Mouse (Mus musculus) intestine, embryonic 14.5 days (tissue): ENCODE results near the gene Chid1. TPM values are rescaled to one million over a fixed set of nuclear protein-coding genes. Genes with fewer than 3 reads are reported as not detected.
A peak's percentile ranks its signal among the peaks of the same experiment; 100 is the strongest.

Experiments
- ATAC-seq: fragments of 200-750 bp; cut with Nextera tagmentation; replicated peaks from 2 replicates; pipeline ENCODE4 v1.8.0; 2017; ENCODE audit warnings: low read depth, moderate number of reproducible peaks, moderate TSS enrichment, moderate library complexity; ENCODE audit not compliant: low FRiP score, low TSS enrichment
- DNase-seq: peaks from one replicate; pipeline ENCODE4 v3.0.0-alpha.2; 2018; ENCODE audit warnings: low spot score
- H3K27ac ChIP-seq: fragments of 300-500 bp; sonication (generic); 2 replicates; pipeline ENCODE4 v1.5.1; 2014; ENCODE audit warnings: low read depth, mild to moderate bottlenecking, control low read depth
- H3K27me3 ChIP-seq: fragments of 300-500 bp; sonication (generic); replicated peaks from 2 replicates; pipeline ENCODE4 v1.6.1; 2014; ENCODE audit warnings: low read length, control low read depth; ENCODE audit not compliant: control insufficient read depth, insufficient read depth
- H3K36me3 ChIP-seq: fragments of 300-500 bp; sonication (generic); 2 replicates; pipeline ENCODE4 v1.6.1; 2014; ENCODE audit warnings: low read length, control low read depth; ENCODE audit not compliant: control insufficient read depth, insufficient read depth
- H3K4me1 ChIP-seq: fragments of 300-500 bp; sonication (generic); replicated peaks from 2 replicates; pipeline ENCODE4 v1.6.1; 2014; ENCODE audit warnings: low read length, control low read depth, mixed read lengths; ENCODE audit not compliant: control insufficient read depth, insufficient read depth
- H3K4me2 ChIP-seq: fragments of 300-500 bp; sonication (generic); 2 replicates; pipeline ENCODE4 v1.6.1; 2014; ENCODE audit warnings: low read length
- H3K4me3 ChIP-seq: fragments of 300-500 bp; sonication (generic); 2 replicates; pipeline ENCODE4 v1.5.1; 2014; ENCODE audit warnings: low read depth, low read length, control low read depth, mixed read lengths
- H3K9ac ChIP-seq: fragments of 300-500 bp; sonication (generic); 2 replicates; pipeline ENCODE4 v1.6.1; 2014; ENCODE audit warnings: mild to moderate bottlenecking, low read length
- H3K9me3 ChIP-seq: fragments of 300-500 bp; sonication (generic); 2 replicates; pipeline ENCODE4 v1.6.1; 2016; ENCODE audit warnings: low read length, control low read depth; ENCODE audit not compliant: control insufficient read depth
- WGBS: fragments of 180-500 bp; shearing (Covaris S2); extraction: QIAGEN DNeasy Blood & Tissue Kit; methylation state at CpG from one replicate; pipeline ENCODE4 v1.1.7; 2014; 5-methylcytosine and 5-hydroxymethylcytosine counted together
- polyA plus RNA-seq: library from polyadenylated mRNA; unstranded; fragments of >200 nt; fragmentation: Nextera tagmentation; extraction: Ambion mirVana; gene quantifications from 2 replicates; pipeline ENCODE4 v1.2.1, GENCODE M21; 2014

The Chid1 gene
- polyA plus RNA-seq, 1 experiment from 2014 or later = 42.1 TPM

- Histone ChIP-seq H3K4me1 (peaks cover 39% of the 10 kb centered on the region), H3K9ac (peak overlapping the region; percentile 42), H3K27ac (no peak overlapping the region), H3K9me3 (no peaks in the 10 kb centered on the region), H3K4me2 (peak overlapping the region; percentile 94), H3K27me3 (peaks cover 10% of the 10 kb centered on the region), H3K36me3 (peaks cover 9% of the 10 kb centered on the region; the same call in 1 of the 2 replicates), H3K4me3 (peak overlapping the region; percentile 57)
- ATAC-seq (peak; percentile 28; the same call in 1 of the 2 replicates), DNase-seq (peak; percentile 80)
- under 1% methylated on average over 62 of the region's 81 CpGs for WGBS
Measured at GRCm38 (mm10) chr7:141481498-141482401, 57.9 kb downstream of the Chid1 start.

- ATAC-seq = peak; percentile 14; the same call in 1 of the 2 replicates
- WGBS = 12% methylated on average over 10 of the region's 10 CpGs
Measured at GRCm38 (mm10) chr7:141480842-141481497, 58.7 kb downstream of the Chid1 start.

GRCm38 (mm10) chr7:141478270-141478748 lies 61.3 kb downstream of the Chid1 start:
- peaks cover 55% of the 10 kb centered on the region for H3K4me1 ChIP-seq
- WGBS = 68% methylated on average over 5 of the region's 5 CpGs
- H3K27ac ChIP-seq = peak overlapping the region; percentile 95; the same call in 1 of the 2 replicates

More at GRCm38 (mm10) chr7:141480842-141481497, 58.7 kb downstream of the Chid1 start:
- Histone ChIP-seq H3K9me3 (no peaks in the 10 kb centered on the region), H3K9ac (no peak overlapping the region), H3K27ac (no peak overlapping the region), H3K27me3 (peaks cover 10% of the 10 kb centered on the region), H3K4me1 (peaks cover 43% of the 10 kb centered on the region), H3K4me2 (peak overlapping the region; percentile 94), H3K36me3 (peaks cover under 1% of the 10 kb centered on the region; the same call in 1 of the 2 replicates), H3K4me3 (peak overlapping the region; percentile 57; the same call in 1 of the 2 replicates)
- peak; percentile 79 for DNase-seq

GRCm38 (mm10) chr7:141477578-141478269 lies 61.9 kb downstream of the Chid1 start:
- WGBS = 24% methylated on average over 4 of the region's 4 CpGs
- Histone ChIP-seq H3K4me1 (peaks cover 53% of the 10 kb centered on the region), H3K9me3 (no peaks in the 10 kb centered on the region), H3K4me2 (peak overlapping the region; percentile 97), H3K27ac (peak overlapping the region; percentile 95), H3K36me3 (peaks cover 2% of the 10 kb centered on the region), H3K27me3 (peaks cover 8% of the 10 kb centered on the region), H3K9ac (peak overlapping the region; percentile 10; the same call in 1 of the 2 replicates), H3K4me3 (no peak overlapping the region)
- DNase-seq (no peak), ATAC-seq (no peak)

More at GRCm38 (mm10) chr7:141478270-141478748, 61.3 kb downstream of the Chid1 start:
- H3K27me3 ChIP-seq = peaks cover 10% of the 10 kb centered on the region
- DNase-seq = no peak
- H3K9me3 ChIP-seq = no peaks in the 10 kb centered on the region
- H3K4me3 ChIP-seq = no peak overlapping the region
- no peaks in the 10 kb centered on the region for H3K36me3 ChIP-seq
- no peak for ATAC-seq
- H3K9ac ChIP-seq = no peak overlapping the region
- peak overlapping the region; percentile 97 for H3K4me2 ChIP-seq

GRCm38 (mm10) chr7:141476981-141477370 lies 62.7 kb downstream of the Chid1 start:
- WGBS = 7% methylated on average over 7 of the region's 7 CpGs
- ATAC-seq = 0 out of 2 replicates have a peak, but pooled peaks have one; percentile 0
- Histone ChIP-seq H3K4me3 (peak overlapping the region; percentile 88), H3K27me3 (0 out of 2 replicates have a peak, but pooled peaks cover 2% of the 10 kb centered on the region), H3K9me3 (no peaks in the 10 kb centered on the region), H3K9ac (peak overlapping the region; percentile 31), H3K27ac (peak overlapping the region; percentile 95), H3K4me1 (peaks cover 45% of the 10 kb centered on the region), H3K36me3 (peaks cover 10% of the 10 kb centered on the region), H3K4me2 (peak overlapping the region; percentile 97)
- DNase-seq = no peak

GRCm38 (mm10) chr7:141476226-141476980 lies 63.3 kb downstream of the Chid1 start:
- Histone ChIP-seq H3K27me3 (no peaks in the 10 kb centered on the region), H3K27ac (peak overlapping the region; percentile 95), H3K9me3 (no peaks in the 10 kb centered on the region), H3K4me3 (peak overlapping the region; percentile 88), H3K4me1 (peaks cover 40% of the 10 kb centered on the region), H3K36me3 (peaks cover 13% of the 10 kb centered on the region), H3K4me2 (peak overlapping the region; percentile 97), H3K9ac (peak overlapping the region; percentile 86)
- DNase-seq (peak; percentile 85), ATAC-seq (peak; percentile 74)
- WGBS = 0% methylated on average over 11 of the region's 17 CpGs

- 0% methylated on average over 12 of the region's 12 CpGs for WGBS
- H3K36me3 ChIP-seq = peaks cover 19% of the 10 kb centered on the region
- no peaks in the 10 kb centered on the region for H3K9me3 ChIP-seq
- peak overlapping the region; percentile 95 for H3K27ac ChIP-seq
- peaks cover 34% of the 10 kb centered on the region for H3K4me1 ChIP-seq
- H3K4me2 ChIP-seq = peak overlapping the region; percentile 97
- peak overlapping the region; percentile 86 for H3K9ac ChIP-seq
- no peaks in the 10 kb centered on the region for H3K27me3 ChIP-seq
- peak overlapping the region; percentile 88 for H3K4me3 ChIP-seq
- ATAC-seq (no peak), DNase-seq (no peak)
Measured at GRCm38 (mm10) chr7:141475805-141476158, 63.9 kb downstream of the Chid1 start.
